Mouse (Mus musculus) heart, adult 2 months (tissue): ENCODE measurements around the gene Glcci1. TPM values are rescaled to one million over a fixed set of nuclear protein-coding genes. Genes with fewer than 3 reads are reported as not detected.

Experiments
- DNase-seq, 2 experiments: peaks; one replicate each; pipeline ENCODE4 v3.0.0; 2021
- H3K27ac ChIP-seq: fragments of 200-600 bp; 2 replicates; pipeline ENCODE4 v1.8.1; 2022
- H3K27me3 ChIP-seq: fragments of 200-500 bp; 2 replicates; pipeline ENCODE4 v1.6.1; 2012; ENCODE audit warnings: mild to moderate bottlenecking, low read length, inconsistent platforms, mixed read lengths; ENCODE audit not compliant: control insufficient read depth, insufficient read depth
- H3K36me3 ChIP-seq: fragments of 200-500 bp; 2 replicates; pipeline ENCODE4 v1.6.1; 2012; ENCODE audit warnings: low read length, inconsistent platforms; ENCODE audit not compliant: control insufficient read depth, insufficient read depth
- H3K4me1 ChIP-seq: fragments of 200-500 bp; 2 replicates; pipeline ENCODE4 v1.6.1; 2011; ENCODE audit warnings: low read length; ENCODE audit not compliant: control insufficient read depth, insufficient read depth
- H3K4me3 ChIP-seq: fragments of 200-600 bp; 2 replicates; pipeline ENCODE4 v1.8.1; 2022
- H3K79me2 ChIP-seq: fragments of 200-500 bp; replicated peaks from 2 replicates; pipeline ENCODE4 v1.6.1; 2012; ENCODE audit warnings: mild to moderate bottlenecking, inconsistent platforms, low read length, moderate library complexity, mixed read lengths; ENCODE audit not compliant: control insufficient read depth, insufficient read depth
- H3K9ac ChIP-seq: fragments of 200-500 bp; 2 replicates; pipeline ENCODE4 v1.6.1; 2012; ENCODE audit warnings: low read depth, mild to moderate bottlenecking, control low read depth, inconsistent platforms, low read length, mixed read lengths
- CTCF ChIP-seq: fragments of 200-600 bp; IDR thresholded peaks from 2 replicates; pipeline ENCODE4 v1.8.1; 2022; ENCODE audit warnings: antibody characterized with exemption, mild to moderate bottlenecking, moderate library complexity
- EP300 ChIP-seq: fragments of 200-500 bp; IDR thresholded peaks from 2 replicates; pipeline ENCODE4 v1.6.1; 2011; ENCODE audit warnings: low read depth, low read length, control low read depth; ENCODE audit not compliant: insufficient read depth
- POLR2A ChIP-seq: fragments of 200-500 bp; IDR thresholded peaks from 2 replicates; pipeline ENCODE4 v1.6.1; 2011; ENCODE audit warnings: mild to moderate bottlenecking, low read depth, low read length, control low read depth; ENCODE audit not compliant: insufficient read depth
- WGBS: fragments of 180-500 bp; shearing (Covaris S2); methylation state at CpG from one replicate; pipeline ENCODE4 v1.1.7; 2018; 5-methylcytosine and 5-hydroxymethylcytosine counted together
- intact Hi-C: fragments of 180-260 bp; cut with DNase I; formaldehyde crosslinking; loops from one replicate; pipeline ENCODE4 v1.15.1; 2025
- polyA plus RNA-seq: library from polyadenylated mRNA; depleted of rRNA; stranded (reverse); fragments of >200 nt; gene quantifications from 2 replicates; pipeline ENCODE4 v1.2.3, GENCODE M21; 2012
- total RNA-seq, 2 experiments: library from RNA; stranded (reverse); gene quantifications; 2 replicates each; pipeline ENCODE4 v1.2.3; 2021

The Glcci1 gene
- total and polyA plus RNA-seq, 3 experiments, result 1.7 to 10.7 (median 9.0) TPM

GRCm38 (mm10) chr6:8489266-8489665 lies 20.1 kb upstream of the Glcci1 start:
- intact Hi-C loops, result no loop called here
- H3K36me3 ChIP-seq, result no peaks in the 10 kb centered on the region
- H3K27me3 ChIP-seq, result no peaks in the 10 kb centered on the region
- TF ChIP-seq POLR2A, result no peak
- TF ChIP-seq CTCF, result no peak
- H3K9ac ChIP-seq, result no peak overlapping the region
- H3K27ac ChIP-seq, result no peak overlapping the region
- no peak overlapping the region for H3K4me3 ChIP-seq
- no peaks in the 10 kb centered on the region; the same call in 1 of the 2 replicates for H3K4me1 ChIP-seq
- H3K79me2 ChIP-seq, result no peaks in the 10 kb centered on the region
- DNase-seq, result no peak
- WGBS, result 88% methylated on average over 7 of the region's 7 CpGs

- H3K79me2 ChIP-seq, result no peaks in the 10 kb centered on the region
- no peaks in the 10 kb centered on the region for H3K27me3 ChIP-seq
- no peak overlapping the region for H3K4me3 ChIP-seq
- H3K27ac ChIP-seq, result no peak overlapping the region
- no peaks in the 10 kb centered on the region; the same call in 1 of the 2 replicates for H3K4me1 ChIP-seq
- DNase-seq, result no peak
- H3K9ac ChIP-seq, result no peak overlapping the region
- 89% methylated on average over 1 of the region's 1 CpGs for WGBS
- intact Hi-C loops, result no loop called here
- no peaks in the 10 kb centered on the region for H3K36me3 ChIP-seq
- no peak for TF ChIP-seq EP300
- no peak for TF ChIP-seq CTCF
- no peak for TF ChIP-seq POLR2A
Measured at GRCm38 (mm10) chr6:8489938-8490585, 19.3 kb upstream of the Glcci1 start.

- no peak for DNase-seq
- Histone ChIP-seq H3K27me3 (no peaks in the 10 kb centered on the region), H3K79me2 (no peaks in the 10 kb centered on the region), H3K4me3 (no peak overlapping the region), H3K9ac (no peak overlapping the region), H3K36me3 (no peaks in the 10 kb centered on the region), H3K27ac (no peak overlapping the region), H3K4me1 (no peaks in the 10 kb centered on the region; the same call in 1 of the 2 replicates)
- no peak for TF ChIP-seq POLR2A
- TF ChIP-seq CTCF, result no peak
- no peak for TF ChIP-seq EP300
- 82% methylated on average over 3 of the region's 3 CpGs for WGBS
- intact Hi-C loops, result no loop called here
Measured at GRCm38 (mm10) chr6:8492248-8492647, 17.2 kb upstream of the Glcci1 start.

- Histone ChIP-seq H3K4me3 (no peak overlapping the region), H3K36me3 (no peaks in the 10 kb centered on the region), H3K27me3 (no peaks in the 10 kb centered on the region), H3K27ac (no peak overlapping the region), H3K4me1 (no peaks in the 10 kb centered on the region), H3K79me2 (no peaks in the 10 kb centered on the region), H3K9ac (no peak overlapping the region)
- 64% methylated on average over 5 of the region's 5 CpGs for WGBS
- TF ChIP-seq CTCF (no peak), EP300 (no peak), POLR2A (no peak)
- intact Hi-C loops, result no loop called here
- DNase-seq, result no peak
Measured at GRCm38 (mm10) chr6:8495109-8495826, 14.1 kb upstream of the Glcci1 start.

- no peak overlapping the region for H3K27ac ChIP-seq
- no peak overlapping the region for H3K4me3 ChIP-seq
- TF ChIP-seq EP300 (no peak), CTCF (no peak), POLR2A (no peak)
- H3K4me1 ChIP-seq, result no peaks in the 10 kb centered on the region
- no peaks in the 10 kb centered on the region for H3K27me3 ChIP-seq
- no peak for DNase-seq
- H3K79me2 ChIP-seq, result no peaks in the 10 kb centered on the region
- H3K9ac ChIP-seq, result no peak overlapping the region
- intact Hi-C loops, result no loop called here
- 72% methylated on average over 4 of the region's 4 CpGs for WGBS
- H3K36me3 ChIP-seq, result no peaks in the 10 kb centered on the region
Measured at GRCm38 (mm10) chr6:8495827-8496222, 13.6 kb upstream of the Glcci1 start.

- H3K4me1 ChIP-seq, result no peaks in the 10 kb centered on the region
- no peak for DNase-seq
- H3K27me3 ChIP-seq, result no peaks in the 10 kb centered on the region
- H3K36me3 ChIP-seq, result no peaks in the 10 kb centered on the region
- 72% methylated on average over 6 of the region's 6 CpGs for WGBS
- TF ChIP-seq CTCF (no peak), EP300 (no peak), POLR2A (no peak)
- no peaks in the 10 kb centered on the region for H3K79me2 ChIP-seq
- H3K4me3 ChIP-seq, result no peak overlapping the region
- no peak overlapping the region for H3K9ac ChIP-seq
- intact Hi-C loops, result no loop called here
- H3K27ac ChIP-seq, result no peak overlapping the region
Measured at GRCm38 (mm10) chr6:8497234-8497867, 12.0 kb upstream of the Glcci1 start.
